Mouse (Mus musculus): Measurements from ENCODE around the gene Fam53b. TPM values are rescaled to one million over a fixed set of nuclear protein-coding genes. Genes with fewer than 3 reads are reported as not detected.

The Fam53b gene
- polyA plus RNA-seq, 1 experiment from 2014 or later: 31.2 TPM

DNA sequence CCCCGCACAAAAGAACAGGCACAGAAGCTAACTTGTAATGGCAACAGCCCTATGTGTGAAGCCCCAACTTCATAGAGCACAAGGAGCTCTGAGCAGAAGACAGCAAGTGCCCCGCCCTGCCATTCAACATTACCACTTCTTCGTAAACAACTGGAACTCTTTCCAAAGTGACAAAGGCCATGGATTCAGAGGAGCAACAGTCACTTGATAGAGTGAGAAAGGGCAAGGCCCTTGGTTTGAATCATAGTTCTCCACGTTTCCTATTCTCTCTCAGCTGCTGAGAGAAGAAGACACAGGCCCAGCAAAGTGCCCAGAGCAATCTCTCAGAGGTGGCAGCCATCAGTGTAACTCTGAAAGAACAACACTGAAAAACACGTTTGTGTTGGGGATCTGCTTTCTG, 49.8 kb downstream of the Fam53b start:
- Histone ChIP-seq H3K27ac (ENCODE audit: low read length) (peak overlapping the region; percentile 26; the same call in 1 of the 2 replicates), H3K4me2 (replicated peaks; ENCODE audit: low read depth, low read length) (no peak overlapping the region), H3K9me3 (ENCODE audit: low read length) (no peaks in the 10 kb centered on the region), H3K4me3 (ENCODE audit: low read depth, low read length) (no peak overlapping the region), H3K9ac (replicated peaks; ENCODE audit: low read depth) (no peak overlapping the region), H3K4me1 (ENCODE audit: insufficient read depth, low read depth, low read length) (peaks cover 3% of the 10 kb centered on the region; the same call in 1 of the 2 replicates), H3K27me3 (replicated peaks; ENCODE audit: insufficient read depth, low read length) (no peaks in the 10 kb centered on the region), H3K36me3 (ENCODE audit: insufficient read depth, low read length) (peaks cover 6% of the 10 kb centered on the region)
- no peak for ATAC-seq
- WGBS: 82% methylated on average over 5 of the region's 5 CpGs
- TF ChIP-seq EP300 (IDR thresholded peaks at IDR 0.05) (no peak), CTCF (IDR thresholded peaks at IDR 0.05) (no peak)
- no peak for DNase-seq (ENCODE audit: low spot score)

- no peak overlapping the region for H3K27ac ChIP-seq (ENCODE audit: low read length)
- 93% methylated on average over 6 of the region's 6 CpGs for WGBS
- H3K9ac ChIP-seq (replicated peaks; ENCODE audit: low read depth): no peak overlapping the region
- H3K4me3 ChIP-seq (ENCODE audit: low read depth, low read length): no peak overlapping the region
- no peak overlapping the region for H3K4me2 ChIP-seq (replicated peaks; ENCODE audit: low read depth, low read length)
- ATAC-seq (no peak), DNase-seq (ENCODE audit: low spot score) (no peak)
- no peaks in the 10 kb centered on the region for H3K9me3 ChIP-seq (ENCODE audit: low read length)
- TF ChIP-seq CTCF (IDR thresholded peaks at IDR 0.05): no peak
- no peak for TF ChIP-seq EP300 (IDR thresholded peaks at IDR 0.05)
- peaks cover 3% of the 10 kb centered on the region; the same call in 1 of the 2 replicates for H3K4me1 ChIP-seq (ENCODE audit: insufficient read depth, low read depth, low read length)
- no peaks in the 10 kb centered on the region for H3K27me3 ChIP-seq (replicated peaks; ENCODE audit: insufficient read depth, low read length)
- H3K36me3 ChIP-seq (ENCODE audit: insufficient read depth, low read length): peaks cover 10% of the 10 kb centered on the region; the same call in 1 of the 2 replicates
Observed at GRCm38 (mm10) chr7:132763351-132763750, 50.3 kb downstream of the Fam53b start.

DNA sequence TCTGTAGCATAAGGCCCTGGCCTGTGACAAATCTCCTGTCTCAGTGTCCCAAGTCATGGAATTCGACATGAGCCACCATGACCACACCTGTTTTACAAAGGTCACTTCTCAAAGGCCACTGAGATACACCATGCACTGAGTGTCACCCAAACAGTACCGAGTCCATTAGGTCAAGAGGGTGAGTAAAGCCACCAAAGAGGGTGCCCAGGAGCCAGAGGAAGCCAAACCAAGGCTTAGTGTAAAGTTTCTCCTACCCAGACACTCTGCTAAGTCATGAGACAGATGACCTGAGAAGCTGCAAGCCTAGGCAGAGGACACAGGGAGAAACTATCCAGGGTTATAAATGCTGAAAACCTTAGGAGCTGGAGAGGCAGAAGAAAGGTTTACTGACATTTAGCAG, 52.3 kb downstream of the Fam53b start:
- H3K9me3 ChIP-seq (ENCODE audit: low read length): no peaks in the 10 kb centered on the region
- TF ChIP-seq EP300 (IDR thresholded peaks at IDR 0.05) (no peak), CTCF (IDR thresholded peaks at IDR 0.05) (no peak)
- H3K9ac ChIP-seq (replicated peaks; ENCODE audit: low read depth): no peak overlapping the region
- H3K27ac ChIP-seq (ENCODE audit: low read length): no peak overlapping the region
- no peak overlapping the region for H3K4me2 ChIP-seq (replicated peaks; ENCODE audit: low read depth, low read length)
- H3K27me3 ChIP-seq (replicated peaks; ENCODE audit: insufficient read depth, low read length): no peaks in the 10 kb centered on the region
- DNase-seq (ENCODE audit: low spot score) (no peak), ATAC-seq (no peak)
- peaks cover 14% of the 10 kb centered on the region; the same call in 1 of the 2 replicates for H3K36me3 ChIP-seq (ENCODE audit: insufficient read depth, low read length)
- H3K4me1 ChIP-seq (ENCODE audit: insufficient read depth, low read depth, low read length): no peaks in the 10 kb centered on the region; the same call in 1 of the 2 replicates
- WGBS: 70% methylated on average over 2 of the region's 2 CpGs
- no peak overlapping the region for H3K4me3 ChIP-seq (ENCODE audit: low read depth, low read length)

DNA sequence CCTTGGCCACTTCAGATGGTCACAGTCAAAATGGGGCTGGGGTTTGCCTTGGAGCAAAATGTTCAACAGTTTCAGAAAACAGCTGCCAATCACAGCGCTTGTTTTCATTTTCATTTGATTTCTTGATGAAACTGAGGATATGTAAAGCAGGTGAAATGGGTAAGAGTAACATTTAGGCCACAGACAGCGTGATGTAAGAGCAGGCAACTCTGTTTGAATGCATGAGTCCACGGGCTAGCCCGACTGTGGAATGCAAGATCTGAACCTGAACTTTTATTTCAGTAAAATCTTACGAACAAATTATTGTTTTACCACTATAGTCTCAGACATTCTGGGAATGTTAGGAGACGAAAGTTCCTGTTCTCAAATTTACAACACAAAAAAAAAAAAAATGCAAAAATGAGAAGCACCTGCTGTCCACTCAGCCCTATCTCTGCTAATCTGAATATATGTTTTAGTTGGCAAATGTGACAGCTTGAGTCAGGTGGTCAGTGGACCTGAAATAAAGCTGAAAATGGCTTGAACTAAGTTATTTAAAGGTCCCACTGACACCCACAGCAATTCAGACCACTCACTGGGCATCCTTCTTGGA, 53.0 kb downstream of the Fam53b start:
- Histone ChIP-seq H3K4me1 (ENCODE audit: insufficient read depth, low read depth, low read length) (no peaks in the 10 kb centered on the region; the same call in 1 of the 2 replicates), H3K36me3 (ENCODE audit: insufficient read depth, low read length) (peaks cover 14% of the 10 kb centered on the region; the same call in 1 of the 2 replicates), H3K9ac (replicated peaks; ENCODE audit: low read depth) (no peak overlapping the region), H3K27ac (ENCODE audit: low read length) (no peak overlapping the region), H3K4me3 (ENCODE audit: low read depth, low read length) (no peak overlapping the region), H3K27me3 (replicated peaks; ENCODE audit: insufficient read depth, low read length) (no peaks in the 10 kb centered on the region), H3K9me3 (ENCODE audit: low read length) (no peaks in the 10 kb centered on the region), H3K4me2 (replicated peaks; ENCODE audit: low read depth, low read length) (no peak overlapping the region)
- 92% methylated on average over 6 of the region's 6 CpGs for WGBS
- TF ChIP-seq CTCF (IDR thresholded peaks at IDR 0.05): no peak
- TF ChIP-seq EP300 (IDR thresholded peaks at IDR 0.05): no peak
- DNase-seq (ENCODE audit: low spot score) (no peak), ATAC-seq (no peak)

DNA sequence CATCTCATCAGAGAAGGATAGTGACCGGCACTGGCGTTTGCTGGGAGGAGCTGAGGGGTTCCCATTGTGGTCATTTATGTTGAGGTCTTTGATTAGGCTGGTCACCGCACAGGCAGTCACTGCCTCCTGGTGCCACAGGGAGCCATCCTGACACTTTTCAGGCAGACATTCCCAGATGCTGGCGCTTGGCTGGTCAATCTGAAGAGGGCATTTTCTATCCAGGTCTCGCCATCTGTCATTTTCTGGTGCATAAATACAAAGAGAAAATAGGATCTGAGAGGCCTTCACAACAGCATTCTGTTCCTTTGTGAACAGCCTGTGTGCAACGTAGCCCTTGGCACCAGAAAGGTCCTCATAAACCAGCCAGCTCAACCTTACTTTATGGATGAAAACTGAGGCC, 53.8 kb downstream of the Fam53b start:
- DNase-seq (ENCODE audit: low spot score) (no peak), ATAC-seq (no peak)
- H3K27ac ChIP-seq (ENCODE audit: low read length): no peak overlapping the region
- peaks cover 1% of the 10 kb centered on the region; the same call in 1 of the 2 replicates for H3K4me1 ChIP-seq (ENCODE audit: insufficient read depth, low read depth, low read length)
- no peak overlapping the region for H3K9ac ChIP-seq (replicated peaks; ENCODE audit: low read depth)
- no peak overlapping the region for H3K4me2 ChIP-seq (replicated peaks; ENCODE audit: low read depth, low read length)
- H3K4me3 ChIP-seq (ENCODE audit: low read depth, low read length): no peak overlapping the region
- no peaks in the 10 kb centered on the region for H3K9me3 ChIP-seq (ENCODE audit: low read length)
- H3K27me3 ChIP-seq (replicated peaks; ENCODE audit: insufficient read depth, low read length): no peaks in the 10 kb centered on the region
- peaks cover 14% of the 10 kb centered on the region; the same call in 1 of the 2 replicates for H3K36me3 ChIP-seq (ENCODE audit: insufficient read depth, low read length)
- TF ChIP-seq EP300 (IDR thresholded peaks at IDR 0.05) (no peak), CTCF (IDR thresholded peaks at IDR 0.05) (no peak)
- 97% methylated on average over 6 of the region's 6 CpGs for WGBS

GRCm38 (mm10) chr7:132759405-132759891, 54.2 kb downstream of the Fam53b start:
- Histone ChIP-seq H3K9ac (replicated peaks; ENCODE audit: low read depth) (no peak overlapping the region), H3K36me3 (ENCODE audit: insufficient read depth, low read length) (peaks cover 14% of the 10 kb centered on the region; the same call in 1 of the 2 replicates), H3K9me3 (ENCODE audit: low read length) (no peaks in the 10 kb centered on the region), H3K4me2 (replicated peaks; ENCODE audit: low read depth, low read length) (no peak overlapping the region), H3K4me1 (ENCODE audit: insufficient read depth, low read depth, low read length) (peaks cover 6% of the 10 kb centered on the region; the same call in 1 of the 2 replicates), H3K4me3 (ENCODE audit: low read depth, low read length) (no peak overlapping the region), H3K27me3 (replicated peaks; ENCODE audit: insufficient read depth, low read length) (no peaks in the 10 kb centered on the region), H3K27ac (ENCODE audit: low read length) (no peak overlapping the region)
- DNase-seq (ENCODE audit: low spot score): no peak
- TF ChIP-seq EP300 (IDR thresholded peaks at IDR 0.05) (no peak), CTCF (IDR thresholded peaks at IDR 0.05) (no peak)
- ATAC-seq: no peak
- 92% methylated on average over 22 of the region's 22 CpGs for WGBS

Measured in lung, postnatal 0 days (tissue).